Mouse (Mus musculus): ENCODE data around the gene Padi3.

Gene Padi3

GRCm38 (mm10) chr4:140810458-140811260 lies at the start of gene Padi3:
Padi3 (minus strand) TSS chr4:140810648.
- no peak for DNase-seq

- no peak for DNase-seq
These were observed 48.8 kb upstream of the Padi3 start for GRCm38 (mm10) chr4:140859291-140859690.

GRCm38 (mm10) chr4:140857813-140858212 lies 47.4 kb upstream of the Padi3 start:
- no peak for DNase-seq

GRCm38 (mm10) chr4:140857041-140857440 lies 46.6 kb upstream of the Padi3 start:
- no peak for DNase-seq

GRCm38 (mm10) chr4:140855151-140855550 lies 44.7 kb upstream of the Padi3 start:
- no peak for DNase-seq

GRCm38 (mm10) chr4:140854455-140854864 lies 44.0 kb upstream of the Padi3 start:
- no peak for DNase-seq

- no peak for DNase-seq
These were observed 43.2 kb upstream of the Padi3 start for GRCm38 (mm10) chr4:140853626-140854025.

- DNase-seq, result no peak
These were observed 38.9 kb upstream of the Padi3 start for GRCm38 (mm10) chr4:140849310-140849709.

- DNase-seq, result no peak
These were observed 35.2 kb upstream of the Padi3 start, which contains the start of gene Padi1 for GRCm38 (mm10) chr4:140845666-140846065. Padi1 (minus strand) TSS chr4:140845778.

- DNase-seq, result no peak
These were observed 34.5 kb upstream of the Padi3 start for GRCm38 (mm10) chr4:140844991-140845390.

- DNase-seq, result no peak
These were observed 33.3 kb upstream of the Padi3 start for GRCm38 (mm10) chr4:140843670-140844280.

- no peak for DNase-seq
These were observed 32.5 kb upstream of the Padi3 start for GRCm38 (mm10) chr4:140842909-140843308.

GRCm38 (mm10) chr4:140837879-140838278 lies 27.4 kb upstream of the Padi3 start:
- DNase-seq, result no peak

- DNase-seq, result no peak
These were observed 25.9 kb upstream of the Padi3 start for GRCm38 (mm10) chr4:140836208-140836866.

GRCm38 (mm10) chr4:140835682-140836081 lies 25.2 kb upstream of the Padi3 start:
- no peak for DNase-seq

- DNase-seq, result no peak
These were observed 24.0 kb upstream of the Padi3 start for GRCm38 (mm10) chr4:140834327-140834934.

- no peak for DNase-seq
These were observed 22.4 kb upstream of the Padi3 start for GRCm38 (mm10) chr4:140832821-140833220.

- DNase-seq, result no peak
These were observed 21.4 kb upstream of the Padi3 start for GRCm38 (mm10) chr4:140831808-140832207.

- no peak for DNase-seq
These were observed 16.8 kb upstream of the Padi3 start for GRCm38 (mm10) chr4:140827237-140827636.

- DNase-seq, result no peak
These were observed 15.5 kb upstream of the Padi3 start for GRCm38 (mm10) chr4:140825942-140826341.

- no peak for DNase-seq
These were observed 11.5 kb upstream of the Padi3 start for GRCm38 (mm10) chr4:140821988-140822387.

GRCm38 (mm10) chr4:140817413-140817812 lies 7.0 kb upstream of the Padi3 start:
- DNase-seq, result no peak

All from cerebellum, adult 11-12 months (tissue).